Mouse (Mus musculus): ENCODE measurements around the gene Ddx28. TPM values are rescaled to one million over a fixed set of nuclear protein-coding genes. Genes with fewer than 3 reads are reported as not detected.
"Not testable (repeated sequence)": the region's sequence is repeated elsewhere in the genome, so short reads cannot be mapped to it uniquely, and the experiment has no call there.

Ddx28 gene
- polyA plus RNA-seq, 1 experiment, result 15.0 TPM

DNA sequence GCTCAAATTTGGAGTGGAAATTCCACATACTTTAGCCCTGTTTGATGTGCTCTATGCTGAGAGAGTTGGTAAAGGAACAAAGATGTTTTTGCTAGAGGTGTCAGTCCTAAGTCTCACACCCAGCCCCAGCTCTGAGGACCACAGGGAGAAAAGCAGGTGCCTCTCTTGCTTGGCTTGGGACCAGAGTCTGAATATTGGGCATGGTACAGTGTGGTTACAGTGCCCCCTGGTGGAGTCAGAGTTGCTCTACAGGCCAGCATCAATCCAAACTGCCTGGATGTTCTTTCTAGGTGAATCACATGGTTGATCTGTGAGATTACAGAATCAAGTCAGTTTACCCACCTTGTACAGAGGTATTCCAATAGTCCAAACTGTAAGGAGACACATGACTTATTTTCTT is 10.8 kb upstream of the Ddx28 start:
- Histone ChIP-seq H3K79me2 (ENCODE audit: control insufficient read depth, insufficient read depth) (no peaks in the 10 kb centered on the region), H3ac (ENCODE audit: control insufficient read depth, insufficient read length, low read depth) (no peak overlapping the region), H3K27me3 (ENCODE audit: control insufficient read depth, insufficient read depth, insufficient read length) (no peaks in the 10 kb centered on the region), H3K79me3 (ENCODE audit: low read depth) (no peaks in the 10 kb centered on the region), H3K4me3 (ENCODE audit: insufficient read depth, poor library complexity, severe bottlenecking) (no peak overlapping the region), H3K36me3 (ENCODE audit: control insufficient read depth, insufficient read depth) (no peaks in the 10 kb centered on the region)
- TF ChIP-seq CTCF (IDR thresholded peaks at IDR 0.05; ENCODE audit: control insufficient read depth, insufficient read depth, insufficient read length) (peak; percentile 81), MYOG (IDR thresholded peaks at IDR 0.05; ENCODE audit: control insufficient read depth, extremely low read depth, insufficient read length) (no peak), CEBPB (IDR thresholded peaks at IDR 0.05; ENCODE audit: low read depth) (no peak)

DNA sequence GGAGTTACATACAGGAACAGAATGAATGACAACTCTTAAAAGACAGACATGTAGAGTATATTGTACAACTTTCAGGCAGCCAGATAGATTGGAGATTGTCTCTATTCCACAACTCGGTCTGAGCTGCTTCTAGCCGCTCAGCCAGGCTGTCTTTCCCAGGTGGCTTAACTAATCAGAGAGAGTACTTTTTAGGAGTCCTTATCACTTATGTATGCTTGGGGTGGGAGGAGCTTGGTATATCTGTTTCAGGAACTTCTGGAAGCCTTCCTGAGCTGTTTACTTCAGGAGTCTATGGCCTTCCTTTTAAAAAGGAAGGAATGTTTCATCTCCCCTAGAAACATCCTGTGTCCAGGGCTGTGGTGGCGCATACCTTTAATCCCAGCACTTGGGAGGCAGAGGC is 6.4 kb upstream of the Ddx28 start:
- TF ChIP-seq MYOD1 (IDR thresholded peaks at IDR 0.05; ENCODE audit: control insufficient read depth, insufficient read length, low read depth), result no peak
- TF ChIP-seq CTCF (IDR thresholded peaks at IDR 0.05; ENCODE audit: control insufficient read depth, insufficient read depth, insufficient read length), result no peak
- TF ChIP-seq FOSL1 (IDR thresholded peaks at IDR 0.05; ENCODE audit: insufficient read depth, low read length, poor library complexity, severe bottlenecking), result no peak
- no peak for TF ChIP-seq MYOG (IDR thresholded peaks at IDR 0.05; ENCODE audit: control insufficient read depth, extremely low read depth, insufficient read length)
- TF ChIP-seq MAX (IDR thresholded peaks at IDR 0.05), result no peak
- TF ChIP-seq USF1 (IDR thresholded peaks at IDR 0.05; ENCODE audit: low read depth), result no peak
- no peak for TF ChIP-seq CEBPB (IDR thresholded peaks at IDR 0.05; ENCODE audit: low read depth)
- Histone ChIP-seq H3K79me3 (ENCODE audit: low read depth) (no peaks in the 10 kb centered on the region), H3K27me3 (ENCODE audit: control insufficient read depth, insufficient read depth, insufficient read length) (no peaks in the 10 kb centered on the region), H3ac (ENCODE audit: control insufficient read depth, insufficient read length, low read depth) (no peak overlapping the region), H3K4me3 (ENCODE audit: insufficient read depth, poor library complexity, severe bottlenecking) (no peak overlapping the region), H3K36me3 (ENCODE audit: control insufficient read depth, insufficient read depth) (peaks cover 15% of the 10 kb centered on the region), H3K79me2 (ENCODE audit: control insufficient read depth, insufficient read depth) (no peaks in the 10 kb centered on the region)

DNA sequence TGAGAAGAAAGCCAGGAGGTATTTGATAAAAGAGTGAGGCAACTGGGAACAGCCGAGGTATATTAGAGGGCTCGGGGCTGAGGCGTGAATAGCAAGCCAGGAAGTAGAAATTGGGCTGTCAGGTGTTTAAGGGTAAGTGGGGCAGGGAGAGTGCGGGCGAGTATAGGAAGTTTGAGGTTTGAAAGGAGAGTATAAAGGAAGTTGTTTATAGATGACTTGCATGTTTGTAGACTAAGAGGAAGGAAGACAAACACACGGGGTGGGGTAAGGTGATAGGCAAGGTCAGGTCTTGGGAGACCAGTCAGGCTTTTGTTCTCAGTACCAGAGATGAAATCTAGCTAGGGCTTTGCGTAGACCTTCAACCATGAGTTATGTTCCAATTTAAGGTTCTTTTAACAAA is 5.4 kb upstream of the Ddx28 start:
- no peak overlapping the region for H3ac ChIP-seq (ENCODE audit: control insufficient read depth, insufficient read length, low read depth)
- H3K79me2 ChIP-seq (ENCODE audit: control insufficient read depth, insufficient read depth), result peaks cover 5% of the 10 kb centered on the region
- no peaks in the 10 kb centered on the region for H3K27me3 ChIP-seq (ENCODE audit: control insufficient read depth, insufficient read depth, insufficient read length)
- TF ChIP-seq MYOD1 (IDR thresholded peaks at IDR 0.05; ENCODE audit: control insufficient read depth, insufficient read length, low read depth) (no peak), MAX (IDR thresholded peaks at IDR 0.05) (no peak), CEBPB (IDR thresholded peaks at IDR 0.05; ENCODE audit: low read depth) (no peak), USF1 (IDR thresholded peaks at IDR 0.05; ENCODE audit: low read depth) (no peak), FOSL1 (IDR thresholded peaks at IDR 0.05; ENCODE audit: insufficient read depth, low read length, poor library complexity, severe bottlenecking) (no peak), CTCF (IDR thresholded peaks at IDR 0.05; ENCODE audit: control insufficient read depth, insufficient read depth, insufficient read length) (no peak), MYOG (IDR thresholded peaks at IDR 0.05; ENCODE audit: control insufficient read depth, extremely low read depth, insufficient read length) (no peak)
- no peak overlapping the region for H3K4me3 ChIP-seq (ENCODE audit: insufficient read depth, poor library complexity, severe bottlenecking)
- H3K36me3 ChIP-seq (ENCODE audit: control insufficient read depth, insufficient read depth), result peaks cover 15% of the 10 kb centered on the region
- H3K79me3 ChIP-seq (ENCODE audit: low read depth), result no peaks in the 10 kb centered on the region

DNA sequence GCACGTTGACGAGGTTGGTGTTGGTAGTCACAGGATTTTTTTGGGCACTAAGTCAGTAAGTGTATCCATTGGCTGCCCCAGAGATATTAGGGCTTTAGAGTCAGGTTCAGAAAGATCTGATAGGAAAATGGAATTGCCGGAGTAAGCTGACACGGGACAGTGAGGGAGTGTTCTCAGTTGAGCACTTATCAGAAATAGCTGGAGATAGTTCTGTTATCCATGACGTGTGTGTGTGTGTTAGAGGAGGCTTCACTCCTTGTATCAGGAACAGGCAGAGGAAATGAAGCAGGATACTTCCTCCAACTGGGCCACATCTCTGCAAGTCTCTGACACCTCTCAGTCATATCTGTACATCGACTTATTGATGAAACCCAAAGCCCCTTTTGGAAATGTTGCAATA is 4.6 kb upstream of the Ddx28 start:
- Histone ChIP-seq H3K4me3 (ENCODE audit: insufficient read depth, poor library complexity, severe bottlenecking) (no peak overlapping the region), H3K27me3 (ENCODE audit: control insufficient read depth, insufficient read depth, insufficient read length) (no peaks in the 10 kb centered on the region), H3K36me3 (ENCODE audit: control insufficient read depth, insufficient read depth) (peaks cover 15% of the 10 kb centered on the region), H3K79me3 (ENCODE audit: low read depth) (peaks cover 2% of the 10 kb centered on the region), H3K79me2 (ENCODE audit: control insufficient read depth, insufficient read depth) (peaks cover 14% of the 10 kb centered on the region), H3ac (ENCODE audit: control insufficient read depth, insufficient read length, low read depth) (no peak overlapping the region)
- TF ChIP-seq MYOD1 (IDR thresholded peaks at IDR 0.05; ENCODE audit: control insufficient read depth, insufficient read length, low read depth) (no peak), CTCF (IDR thresholded peaks at IDR 0.05; ENCODE audit: control insufficient read depth, insufficient read depth, insufficient read length) (no peak), FOSL1 (IDR thresholded peaks at IDR 0.05; ENCODE audit: insufficient read depth, low read length, poor library complexity, severe bottlenecking) (no peak), USF1 (IDR thresholded peaks at IDR 0.05; ENCODE audit: low read depth) (no peak), MYOG (IDR thresholded peaks at IDR 0.05; ENCODE audit: control insufficient read depth, extremely low read depth, insufficient read length) (no peak), MAX (IDR thresholded peaks at IDR 0.05) (no peak), CEBPB (IDR thresholded peaks at IDR 0.05; ENCODE audit: low read depth) (no peak)

DNA sequence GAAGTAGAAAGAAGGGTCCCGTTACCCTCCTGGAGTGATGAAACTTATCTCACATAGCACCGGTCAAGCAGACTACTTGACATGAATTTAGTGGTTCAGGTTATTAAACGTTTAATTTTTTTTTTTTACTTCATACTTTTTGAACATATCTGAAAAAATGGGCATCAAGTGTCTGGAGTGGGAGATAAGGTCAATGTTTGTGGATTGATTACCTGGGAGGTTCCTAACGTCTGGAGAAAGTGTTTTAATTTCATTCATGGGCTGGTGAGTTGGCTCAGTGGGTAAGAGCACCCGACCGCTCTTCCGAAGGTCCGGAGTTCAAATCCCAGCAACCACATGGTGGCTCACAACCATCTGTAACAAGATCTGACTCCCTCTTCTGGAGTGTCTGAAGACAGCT is 521 bp upstream of the Ddx28 start:
- Histone ChIP-seq H3K36me3 (ENCODE audit: control insufficient read depth, insufficient read depth) (peaks cover 15% of the 10 kb centered on the region), H3K79me2 (ENCODE audit: control insufficient read depth, insufficient read depth) (peaks cover 40% of the 10 kb centered on the region), H3K79me3 (ENCODE audit: low read depth) (peaks cover 12% of the 10 kb centered on the region)
- H3ac ChIP-seq (ENCODE audit: control insufficient read depth, insufficient read length, low read depth); H3K27me3 ChIP-seq (ENCODE audit: control insufficient read depth, insufficient read depth, insufficient read length); H3K4me3 ChIP-seq (ENCODE audit: insufficient read depth, poor library complexity, severe bottlenecking): not testable (repeated sequence)

DNA sequence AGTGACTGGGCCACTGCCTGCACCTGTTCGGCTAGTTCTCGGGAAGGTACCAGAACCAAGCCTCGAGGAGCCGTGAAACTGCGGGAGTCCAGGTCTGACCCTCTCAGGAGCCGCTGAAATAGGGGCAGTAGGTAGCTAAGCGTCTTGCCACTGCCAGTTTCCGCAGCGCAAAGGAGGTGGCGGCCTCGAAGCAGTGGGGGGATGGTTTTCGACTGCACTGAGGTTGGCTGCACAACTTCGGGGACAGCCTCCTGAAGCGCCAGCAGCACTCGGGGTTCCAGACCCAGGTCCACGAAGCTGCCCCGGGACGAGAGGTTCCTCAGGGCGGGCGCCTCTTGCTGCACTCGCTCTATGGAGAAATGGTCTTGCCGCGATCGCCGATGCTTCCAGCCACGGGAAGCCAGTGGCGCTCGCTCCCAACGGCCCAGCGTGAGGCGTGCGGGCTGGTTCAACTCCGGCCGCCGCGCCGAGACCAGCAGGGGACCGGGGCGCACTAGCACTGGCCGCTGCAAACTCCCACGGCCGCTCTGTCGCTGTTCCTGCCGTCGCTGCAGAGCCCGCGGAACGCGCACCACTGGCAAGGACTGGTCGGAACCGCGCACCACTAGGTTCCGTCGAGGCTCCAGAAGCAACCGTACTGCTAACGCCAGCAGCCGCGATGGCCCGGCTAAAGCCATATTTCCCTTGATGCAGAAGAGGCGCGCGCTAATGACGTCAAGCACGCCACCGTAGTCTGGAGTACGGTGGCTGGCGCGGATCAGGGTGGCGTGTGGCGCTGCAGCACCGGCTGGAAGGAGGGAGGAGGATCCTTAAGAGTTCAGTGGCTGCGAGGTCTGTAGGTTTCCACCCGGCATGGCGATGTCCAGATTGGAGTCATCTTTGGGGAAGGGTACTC is 687 bp downstream of the Ddx28 start:
- Histone ChIP-seq H3K79me2 (ENCODE audit: control insufficient read depth, insufficient read depth) (peaks cover 40% of the 10 kb centered on the region), H3K36me3 (ENCODE audit: control insufficient read depth, insufficient read depth) (peaks cover 10% of the 10 kb centered on the region), H3K79me3 (ENCODE audit: low read depth) (peaks cover 12% of the 10 kb centered on the region), H3ac (ENCODE audit: control insufficient read depth, insufficient read length, low read depth) (peak overlapping the region; percentile 88), H3K4me3 (ENCODE audit: insufficient read depth, poor library complexity, severe bottlenecking) (peak overlapping the region; percentile 89), H3K27me3 (ENCODE audit: control insufficient read depth, insufficient read depth, insufficient read length) (no peaks in the 10 kb centered on the region)
- TF ChIP-seq CEBPB (IDR thresholded peaks at IDR 0.05; ENCODE audit: low read depth) (no peak), MYOD1 (IDR thresholded peaks at IDR 0.05; ENCODE audit: control insufficient read depth, insufficient read length, low read depth) (no peak), CTCF (IDR thresholded peaks at IDR 0.05; ENCODE audit: control insufficient read depth, insufficient read depth, insufficient read length) (peak; percentile 2), USF1 (IDR thresholded peaks at IDR 0.05; ENCODE audit: low read depth) (no peak), MAX (IDR thresholded peaks at IDR 0.05) (peak; percentile 94), FOSL1 (IDR thresholded peaks at IDR 0.05; ENCODE audit: insufficient read depth, low read length, poor library complexity, severe bottlenecking) (no peak), MYOG (IDR thresholded peaks at IDR 0.05; ENCODE audit: control insufficient read depth, extremely low read depth, insufficient read length) (no peak)

DNA sequence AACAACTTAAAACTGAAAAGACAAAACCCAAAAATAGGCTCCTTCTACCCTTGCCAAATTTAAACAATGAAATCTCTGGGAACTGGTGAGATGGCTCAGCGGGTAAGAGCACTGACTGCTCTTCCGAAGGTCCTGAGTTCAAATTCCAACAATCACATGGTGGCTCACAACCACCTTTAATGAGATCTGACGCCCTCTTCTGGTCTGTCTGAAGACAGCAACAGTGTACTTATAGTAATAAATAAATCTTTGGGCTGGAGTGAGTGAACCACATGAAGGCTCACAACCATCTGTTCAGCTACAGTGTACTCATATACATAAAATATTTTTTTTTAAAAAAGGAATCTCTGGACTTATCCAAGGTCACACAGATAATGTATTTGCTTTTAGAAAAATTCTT is 3.8 kb downstream of the Ddx28 start:
- Histone ChIP-seq H3K79me2 (ENCODE audit: control insufficient read depth, insufficient read depth) (peaks cover 40% of the 10 kb centered on the region), H3K79me3 (ENCODE audit: low read depth) (peaks cover 12% of the 10 kb centered on the region)
- H3ac ChIP-seq (ENCODE audit: control insufficient read depth, insufficient read length, low read depth); H3K36me3 ChIP-seq (ENCODE audit: control insufficient read depth, insufficient read depth); H3K27me3 ChIP-seq (ENCODE audit: control insufficient read depth, insufficient read depth, insufficient read length); H3K4me3 ChIP-seq (ENCODE audit: insufficient read depth, poor library complexity, severe bottlenecking): not testable (repeated sequence)

All from C2C12 (cell line).